1 mouse cellular context compared by ENCODE assay signal in the genomic region with DNA sequence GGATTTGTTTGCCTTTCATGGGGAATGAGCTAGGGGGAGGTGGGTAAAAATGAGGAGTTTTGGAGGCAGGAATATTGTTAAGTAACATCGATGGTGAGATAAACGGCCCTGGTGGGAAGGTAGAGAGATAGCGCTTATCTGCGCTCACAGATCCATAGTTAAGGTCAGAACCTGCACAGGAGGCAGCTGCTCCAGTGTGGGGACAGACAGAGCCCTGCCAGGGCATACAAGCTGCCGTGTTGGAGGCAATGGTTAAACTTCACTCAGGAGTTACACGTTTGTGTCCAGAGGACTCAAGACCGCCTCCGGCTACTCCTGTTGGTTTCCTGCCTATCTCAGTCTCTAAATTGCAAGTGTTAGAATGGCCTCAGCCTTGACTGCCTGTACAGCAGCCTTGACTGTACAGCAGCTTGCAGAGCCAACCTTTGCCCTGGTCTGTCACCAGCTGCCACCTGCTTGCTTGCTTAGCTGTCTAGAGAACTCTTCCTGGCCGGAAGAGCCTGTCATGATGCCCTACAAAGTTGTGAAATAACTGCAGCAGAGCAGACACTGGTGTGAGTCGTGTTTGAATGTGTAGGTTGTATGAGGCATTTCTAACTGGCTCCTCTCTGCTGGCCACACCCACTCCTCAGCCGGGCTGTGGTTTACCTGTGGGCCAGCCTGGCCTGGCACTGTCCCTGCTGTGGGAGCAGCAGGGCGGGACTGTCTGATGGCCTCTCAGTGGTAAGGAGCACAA.
TF ChIP-seq lines count a peak whose summit lies in the region.

No protein-coding gene starts in this region.

TF ChIP-seq in C2C12, 6 proteins besides CTCF, POLR2A, EP300 and RAD21:
- TF ChIP-seq CEBPB (IDR thresholded peaks at IDR 0.05; ENCODE audit: low read depth), result peak; percentile 39
- peak; percentile 25 for TF ChIP-seq MYOD1 (IDR thresholded peaks at IDR 0.05; ENCODE audit: control insufficient read depth, insufficient read length, low read depth)
- no peak for TF ChIP-seq MAX (IDR thresholded peaks at IDR 0.05)
- TF ChIP-seq FOSL1 (IDR thresholded peaks at IDR 0.05; ENCODE audit: insufficient read depth, low read length, poor library complexity, severe bottlenecking), result no peak
- TF ChIP-seq USF1 (IDR thresholded peaks at IDR 0.05; ENCODE audit: low read depth), result no peak
